Mouse (Mus musculus): ENCODE data around the gene Zdhhc7.

DNA sequence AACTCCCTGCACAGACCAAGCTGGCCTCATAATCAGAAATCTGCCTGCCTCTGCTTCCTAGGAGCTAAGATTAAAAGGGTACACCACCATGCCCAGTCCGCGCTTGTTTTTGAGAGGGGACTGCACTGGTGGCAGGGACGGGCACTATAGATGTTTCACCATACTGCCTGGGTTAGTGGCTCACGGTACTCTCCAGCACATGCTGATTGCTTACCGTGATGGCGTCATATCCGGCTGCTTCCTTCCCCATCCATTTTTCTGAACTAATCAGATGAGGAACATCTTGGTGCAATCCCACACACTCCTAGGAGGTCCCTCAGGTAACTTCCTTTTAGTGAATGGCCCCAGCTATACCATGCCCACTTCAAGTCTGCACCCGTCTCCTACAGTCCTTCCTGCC is 56.4 kb downstream of the Zdhhc7 start:
- TF ChIP-seq CTCF (IDR thresholded peaks at IDR 0.05; ENCODE audit: borderline replicate concordance, insufficient read depth, low read length) (no peak), POLR2A (IDR thresholded peaks at IDR 0.05; ENCODE audit: low read depth, low read length) (no peak)
